Mouse (Mus musculus): ENCODE results near the gene Gm20498. TPM values are rescaled to one million over a fixed set of nuclear protein-coding genes. Genes with fewer than 3 reads are reported as not detected.
"Not testable (repeated sequence)": the region's sequence is repeated elsewhere in the genome, so short reads cannot be mapped to it uniquely, and the experiment has no call there.

Gene Gm20498
- polyA plus RNA-seq (2016; fragmentation: Nextera tagmentation; extraction: Ambion mirVana), result 24.8 and 27.1 TPM in 2 replicates

- WGBS, result under 1% methylated on average over 46 of the region's 46 CpGs
- H3K36me3 ChIP-seq (replicated peaks), result no peaks in the 10 kb centered on the region
- peak within 1 kb of the TSS; percentile 75 for H3K4me3 ChIP-seq
- peak within 1 kb of the TSS; percentile 84 for H3K27ac ChIP-seq
- DNase-seq (ENCODE audit: extremely low spot score, low spot score), result peak; percentile 84
- no peaks in the 10 kb centered on the region for H3K9me3 ChIP-seq
- H3K4me1 ChIP-seq, result peaks cover 17% of the 10 kb centered on the region
- H3K27me3 ChIP-seq (ENCODE audit: poor library complexity, severe bottlenecking), result no peaks in the 10 kb centered on the region; the same call in 1 of the 2 replicates
Measured at GRCm38 (mm10) chr12:81532316-81533028, at the start of gene Gm20498, which contains the start of gene Synj2bp. Gm20498 (minus strand) TSS chr12:81532905. Synj2bp (minus strand) TSS chr12:81532911.

- Histone ChIP-seq H3K4me3 (no peak within 1 kb of the TSS), H3K36me3 (replicated peaks) (peaks cover 34% of the 10 kb centered on the region), H3K27ac (no peak within 1 kb of the TSS), H3K4me1 (no peaks in the 10 kb centered on the region), H3K27me3 (ENCODE audit: poor library complexity, severe bottlenecking) (no peaks in the 10 kb centered on the region), H3K9me3 (no peaks in the 10 kb centered on the region)
- no peak for DNase-seq (ENCODE audit: extremely low spot score, low spot score)
- 97% methylated on average over 1 of the region's 1 CpGs for WGBS
Measured at GRCm38 (mm10) chr12:81568374-81568773, 35.7 kb upstream of the Gm20498 start, which contains the start of gene Adam21. Adam21 (minus strand) TSS chr12:81568474.

- Histone ChIP-seq H3K4me1 (no peaks in the 10 kb centered on the region), H3K27me3 (ENCODE audit: poor library complexity, severe bottlenecking) (no peaks in the 10 kb centered on the region), H3K36me3 (replicated peaks) (peaks cover 30% of the 10 kb centered on the region), H3K27ac (no peak overlapping the region), H3K4me3 (no peak overlapping the region), H3K9me3 (no peaks in the 10 kb centered on the region)
- DNase-seq (ENCODE audit: extremely low spot score, low spot score), result no peak
- 92% methylated on average over 5 of the region's 5 CpGs for WGBS
Measured at GRCm38 (mm10) chr12:81567931-81568330, 35.2 kb upstream of the Gm20498 start.

GRCm38 (mm10) chr12:81564173-81564572, 31.5 kb upstream of the Gm20498 start:
- no peak overlapping the region for H3K27ac ChIP-seq
- no peaks in the 10 kb centered on the region for H3K9me3 ChIP-seq
- no peaks in the 10 kb centered on the region for H3K27me3 ChIP-seq (ENCODE audit: poor library complexity, severe bottlenecking)
- no peaks in the 10 kb centered on the region for H3K4me1 ChIP-seq
- H3K4me3 ChIP-seq, result no peak overlapping the region
- WGBS, result 93% methylated on average over 3 of the region's 3 CpGs
- 0 out of 2 replicates have a peak, but pooled peaks cover 3% of the 10 kb centered on the region for H3K36me3 ChIP-seq (replicated peaks)
- no peak for DNase-seq (ENCODE audit: extremely low spot score, low spot score)

- no peak overlapping the region for H3K4me3 ChIP-seq
- H3K27me3 ChIP-seq (ENCODE audit: poor library complexity, severe bottlenecking), result no peaks in the 10 kb centered on the region
- no peaks in the 10 kb centered on the region for H3K4me1 ChIP-seq
- DNase-seq (ENCODE audit: extremely low spot score, low spot score), result no peak
- no peak overlapping the region for H3K27ac ChIP-seq
- no peaks in the 10 kb centered on the region for H3K36me3 ChIP-seq (replicated peaks)
- no peaks in the 10 kb centered on the region for H3K9me3 ChIP-seq
- 83% methylated on average over 3 of the region's 3 CpGs for WGBS
Measured at GRCm38 (mm10) chr12:81549286-81549685, 16.6 kb upstream of the Gm20498 start.

- no peak for DNase-seq (ENCODE audit: extremely low spot score, low spot score)
- no peaks in the 10 kb centered on the region for H3K9me3 ChIP-seq
- H3K27me3 ChIP-seq (ENCODE audit: poor library complexity, severe bottlenecking), result no peaks in the 10 kb centered on the region
- H3K36me3 ChIP-seq (replicated peaks), result no peaks in the 10 kb centered on the region
- no peak overlapping the region for H3K27ac ChIP-seq
- no peak overlapping the region for H3K4me3 ChIP-seq
- 75% methylated on average over 4 of the region's 4 CpGs for WGBS
- H3K4me1 ChIP-seq, result no peaks in the 10 kb centered on the region
Measured at GRCm38 (mm10) chr12:81547163-81547562, 14.5 kb upstream of the Gm20498 start.

- Histone ChIP-seq H3K4me1 (peaks cover 17% of the 10 kb centered on the region), H3K27ac (peak overlapping the region; percentile 84), H3K36me3 (replicated peaks) (no peaks in the 10 kb centered on the region), H3K9me3 (no peaks in the 10 kb centered on the region), H3K27me3 (ENCODE audit: poor library complexity, severe bottlenecking) (no peaks in the 10 kb centered on the region; the same call in 1 of the 2 replicates), H3K4me3 (peak overlapping the region; percentile 75)
- WGBS, result 38% methylated on average over 4 of the region's 4 CpGs
- DNase-seq (ENCODE audit: extremely low spot score, low spot score), result no peak
Measured at GRCm38 (mm10) chr12:81533029-81533419, 319 bp upstream of the Gm20498 start.

- H3K27ac ChIP-seq; H3K9me3 ChIP-seq; H3K27me3 ChIP-seq (ENCODE audit: poor library complexity, severe bottlenecking); H3K36me3 ChIP-seq (replicated peaks); H3K4me3 ChIP-seq; DNase-seq (ENCODE audit: extremely low spot score, low spot score): not testable (repeated sequence)
- WGBS, result 79% methylated on average over 8 of the region's 8 CpGs
- peaks cover 17% of the 10 kb centered on the region for H3K4me1 ChIP-seq
Measured at GRCm38 (mm10) chr12:81530587-81530986, 2.1 kb downstream of the Gm20498 start.

GRCm38 (mm10) chr12:81496906-81497305, 35.8 kb downstream of the Gm20498 start:
- peaks cover 35% of the 10 kb centered on the region for H3K36me3 ChIP-seq (replicated peaks)
- not testable (repeated sequence) for DNase-seq (ENCODE audit: extremely low spot score, low spot score); H3K27ac ChIP-seq; H3K4me3 ChIP-seq; H3K9me3 ChIP-seq; H3K27me3 ChIP-seq (ENCODE audit: poor library complexity, severe bottlenecking); H3K4me1 ChIP-seq
- WGBS, result 97% methylated on average over 9 of the region's 9 CpGs

- no peak overlapping the region for H3K4me3 ChIP-seq
- 97% methylated on average over 5 of the region's 5 CpGs for WGBS
- H3K4me1 ChIP-seq, result no peaks in the 10 kb centered on the region
- no peaks in the 10 kb centered on the region for H3K9me3 ChIP-seq
- H3K27me3 ChIP-seq (ENCODE audit: poor library complexity, severe bottlenecking), result no peaks in the 10 kb centered on the region
- H3K36me3 ChIP-seq (replicated peaks), result peaks cover 13% of the 10 kb centered on the region
- H3K27ac ChIP-seq, result no peak overlapping the region
- no peak for DNase-seq (ENCODE audit: extremely low spot score, low spot score)
Measured at GRCm38 (mm10) chr12:81490491-81490890, 42.2 kb downstream of the Gm20498 start.

- H3K27me3 ChIP-seq (ENCODE audit: poor library complexity, severe bottlenecking), result no peaks in the 10 kb centered on the region
- no peaks in the 10 kb centered on the region for H3K9me3 ChIP-seq
- peaks cover 8% of the 10 kb centered on the region; the same call in 1 of the 2 replicates for H3K4me1 ChIP-seq
- H3K36me3 ChIP-seq (replicated peaks), result no peaks in the 10 kb centered on the region
- no peak for DNase-seq (ENCODE audit: extremely low spot score, low spot score)
- peak overlapping the region; percentile 68 for H3K4me3 ChIP-seq
- H3K27ac ChIP-seq, result peak overlapping the region; percentile 94
- 46% methylated on average over 6 of the region's 6 CpGs for WGBS
Measured at GRCm38 (mm10) chr12:81485311-81485710, 47.4 kb downstream of the Gm20498 start.

GRCm38 (mm10) chr12:81484727-81485191, 47.9 kb downstream of the Gm20498 start, which contains the start of gene Cox16:
Cox16 (minus strand) TSS chr12:81485127.
- no peaks in the 10 kb centered on the region for H3K36me3 ChIP-seq (replicated peaks)
- H3K4me3 ChIP-seq, result peak within 1 kb of the TSS; percentile 68
- H3K4me1 ChIP-seq, result peaks cover 8% of the 10 kb centered on the region; the same call in 1 of the 2 replicates
- H3K27ac ChIP-seq, result peak within 1 kb of the TSS; percentile 94
- no peaks in the 10 kb centered on the region for H3K27me3 ChIP-seq (ENCODE audit: poor library complexity, severe bottlenecking)
- peak; percentile 86 for DNase-seq (ENCODE audit: extremely low spot score, low spot score)
- 0% methylated on average over 31 of the region's 31 CpGs for WGBS
- no peaks in the 10 kb centered on the region for H3K9me3 ChIP-seq

GRCm38 (mm10) chr12:81484212-81484611, 48.5 kb downstream of the Gm20498 start:
- Histone ChIP-seq H3K27ac (peak overlapping the region; percentile 94), H3K9me3 (no peaks in the 10 kb centered on the region), H3K4me3 (peak overlapping the region; percentile 68), H3K4me1 (peaks cover 8% of the 10 kb centered on the region; the same call in 1 of the 2 replicates), H3K36me3 (replicated peaks) (no peaks in the 10 kb centered on the region), H3K27me3 (ENCODE audit: poor library complexity, severe bottlenecking) (no peaks in the 10 kb centered on the region)
- no peak for DNase-seq (ENCODE audit: extremely low spot score, low spot score)
- WGBS, result 4% methylated on average over 7 of the region's 7 CpGs
